Mouse (Mus musculus) intestine, embryonic 14.5 days (tissue): ENCODE data around the gene Emb. TPM values are rescaled to one million over a fixed set of nuclear protein-coding genes. Genes with fewer than 3 reads are reported as not detected.

Experiments used
- ATAC-seq: fragments of 200-750 bp; cut with Nextera tagmentation; replicated peaks from 2 replicates; pipeline ENCODE4 v1.8.0; 2017; ENCODE audit warnings: low read depth, moderate number of reproducible peaks, moderate TSS enrichment, moderate library complexity; ENCODE audit not compliant: low FRiP score, low TSS enrichment
- DNase-seq: peaks from one replicate; pipeline ENCODE4 v3.0.0-alpha.2; 2018; ENCODE audit warnings: low spot score
- H3K27ac ChIP-seq: fragments of 300-500 bp; sonication (generic); 2 replicates; pipeline ENCODE4 v1.5.1; 2014; ENCODE audit warnings: low read depth, mild to moderate bottlenecking, control low read depth
- H3K27me3 ChIP-seq: fragments of 300-500 bp; sonication (generic); replicated peaks from 2 replicates; pipeline ENCODE4 v1.6.1; 2014; ENCODE audit warnings: low read length, control low read depth; ENCODE audit not compliant: control insufficient read depth, insufficient read depth
- H3K36me3 ChIP-seq: fragments of 300-500 bp; sonication (generic); 2 replicates; pipeline ENCODE4 v1.6.1; 2014; ENCODE audit warnings: low read length, control low read depth; ENCODE audit not compliant: control insufficient read depth, insufficient read depth
- H3K4me1 ChIP-seq: fragments of 300-500 bp; sonication (generic); replicated peaks from 2 replicates; pipeline ENCODE4 v1.6.1; 2014; ENCODE audit warnings: low read length, control low read depth, mixed read lengths; ENCODE audit not compliant: control insufficient read depth, insufficient read depth
- H3K4me2 ChIP-seq: fragments of 300-500 bp; sonication (generic); 2 replicates; pipeline ENCODE4 v1.6.1; 2014; ENCODE audit warnings: low read length
- H3K4me3 ChIP-seq: fragments of 300-500 bp; sonication (generic); 2 replicates; pipeline ENCODE4 v1.5.1; 2014; ENCODE audit warnings: low read depth, low read length, control low read depth, mixed read lengths
- H3K9ac ChIP-seq: fragments of 300-500 bp; sonication (generic); 2 replicates; pipeline ENCODE4 v1.6.1; 2014; ENCODE audit warnings: mild to moderate bottlenecking, low read length
- H3K9me3 ChIP-seq: fragments of 300-500 bp; sonication (generic); 2 replicates; pipeline ENCODE4 v1.6.1; 2016; ENCODE audit warnings: low read length, control low read depth; ENCODE audit not compliant: control insufficient read depth
- WGBS: fragments of 180-500 bp; shearing (Covaris S2); extraction: QIAGEN DNeasy Blood & Tissue Kit; methylation state at CpG from one replicate; pipeline ENCODE4 v1.1.7; 2014; 5-methylcytosine and 5-hydroxymethylcytosine counted together
- polyA plus RNA-seq: library from polyadenylated mRNA; unstranded; fragments of >200 nt; fragmentation: Nextera tagmentation; extraction: Ambion mirVana; gene quantifications from 2 replicates; pipeline ENCODE4 v1.2.1, GENCODE M21; 2014

Gene Emb
- polyA plus RNA-seq, 1 experiment from 2014 or later = 11.3 TPM

DNA sequence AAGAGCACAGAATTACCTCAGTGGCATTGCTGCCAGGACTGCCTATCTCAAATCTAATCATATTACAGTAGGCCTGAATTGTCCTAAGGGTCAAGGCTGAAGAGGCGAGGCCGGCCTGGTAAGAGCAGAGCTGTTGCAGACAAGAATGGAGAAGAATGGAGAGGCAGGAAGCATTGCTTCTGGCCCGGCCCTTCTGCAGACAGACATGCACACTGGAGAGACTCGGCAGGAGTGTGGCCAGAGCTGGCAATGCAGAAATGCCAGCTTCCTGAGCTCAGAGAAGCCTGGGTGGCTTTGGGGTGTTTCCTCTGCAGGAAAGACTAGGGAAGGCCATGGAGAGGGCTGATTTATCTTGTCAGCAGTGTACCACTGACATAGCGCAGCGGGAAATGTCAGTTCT lies 17.2 kb downstream of the Emb start:
- no peak overlapping the region for H3K9ac ChIP-seq
- no peaks in the 10 kb centered on the region for H3K9me3 ChIP-seq
- H3K36me3 ChIP-seq = no peaks in the 10 kb centered on the region
- DNase-seq (peak; percentile 44), ATAC-seq (no peak)
- no peak overlapping the region for H3K4me3 ChIP-seq
- no peaks in the 10 kb centered on the region; the same call in 1 of the 2 replicates for H3K4me1 ChIP-seq
- 57% methylated on average over 6 of the region's 6 CpGs for WGBS
- H3K4me2 ChIP-seq = no peak overlapping the region
- H3K27me3 ChIP-seq = peaks cover 16% of the 10 kb centered on the region
- no peak overlapping the region for H3K27ac ChIP-seq

DNA sequence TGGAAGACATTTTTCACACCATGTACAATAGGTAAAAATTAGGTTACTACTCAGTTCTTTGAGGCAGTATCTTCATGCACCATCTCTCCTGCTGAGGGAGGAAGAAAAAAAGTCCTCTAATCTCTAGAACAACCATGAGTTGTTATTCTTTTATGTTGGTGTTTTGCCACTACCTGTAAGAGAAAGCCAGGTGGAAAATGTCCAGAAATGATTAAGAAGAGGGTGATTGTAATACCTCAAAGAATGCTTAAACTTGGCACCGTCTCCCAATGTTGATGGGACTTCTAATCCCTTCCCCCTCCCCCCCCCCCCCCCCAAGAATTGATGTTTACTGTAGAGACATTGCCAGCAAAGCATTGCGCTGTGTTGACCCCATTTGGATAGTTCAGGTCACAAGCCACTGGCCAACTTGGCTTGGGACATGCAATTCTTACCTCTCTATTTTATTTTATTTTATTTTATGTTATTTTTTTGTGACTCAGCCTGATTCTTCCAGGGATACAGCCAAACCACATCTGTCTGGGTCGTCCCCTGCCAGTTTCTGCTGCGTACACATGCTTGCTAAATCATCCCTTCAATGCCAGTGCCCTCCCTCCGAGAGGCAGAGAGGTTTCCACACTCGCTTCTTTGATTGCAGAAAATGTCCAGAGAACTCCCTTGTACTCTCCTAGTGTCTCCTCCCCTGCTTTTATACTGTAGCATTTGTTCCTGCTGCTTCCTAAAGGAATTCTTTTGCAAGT lies 22.2 kb downstream of the Emb start:
- Histone ChIP-seq H3K4me2 (no peak overlapping the region), H3K4me3 (no peak overlapping the region), H3K27me3 (no peaks in the 10 kb centered on the region), H3K4me1 (no peaks in the 10 kb centered on the region), H3K9me3 (no peaks in the 10 kb centered on the region), H3K9ac (no peak overlapping the region), H3K27ac (no peak overlapping the region), H3K36me3 (no peaks in the 10 kb centered on the region)
- WGBS = 77% methylated on average over 6 of the region's 6 CpGs
- ATAC-seq (no peak), DNase-seq (no peak)

DNA sequence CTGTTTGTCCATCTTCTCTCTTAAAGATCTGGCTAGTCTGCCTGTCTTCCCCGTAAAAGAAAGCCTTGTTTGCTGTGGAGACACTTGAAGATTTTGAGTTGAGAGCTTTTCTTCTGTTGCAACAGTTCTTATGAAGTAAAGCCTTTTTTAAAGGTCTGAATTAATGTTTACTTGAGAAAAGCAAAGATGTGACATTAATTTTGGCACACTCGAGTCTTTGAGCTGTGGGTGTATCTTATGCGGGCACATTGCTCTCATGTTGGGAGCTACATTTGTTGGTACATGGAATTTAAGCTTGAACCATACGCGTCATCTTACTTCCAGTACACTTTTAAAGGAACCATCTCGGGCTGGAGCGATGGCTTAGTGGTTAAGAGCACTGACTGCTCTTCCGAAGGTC lies 25.5 kb downstream of the Emb start:
- no peak overlapping the region for H3K4me2 ChIP-seq
- no peak overlapping the region for H3K9ac ChIP-seq
- DNase-seq = no peak
- no peaks in the 10 kb centered on the region for H3K4me1 ChIP-seq
- no peak for ATAC-seq
- no peak overlapping the region for H3K27ac ChIP-seq
- no peaks in the 10 kb centered on the region for H3K27me3 ChIP-seq
- no peak overlapping the region for H3K4me3 ChIP-seq
- no peaks in the 10 kb centered on the region for H3K9me3 ChIP-seq
- WGBS = 88% methylated on average over 8 of the region's 8 CpGs
- no peaks in the 10 kb centered on the region for H3K36me3 ChIP-seq

DNA sequence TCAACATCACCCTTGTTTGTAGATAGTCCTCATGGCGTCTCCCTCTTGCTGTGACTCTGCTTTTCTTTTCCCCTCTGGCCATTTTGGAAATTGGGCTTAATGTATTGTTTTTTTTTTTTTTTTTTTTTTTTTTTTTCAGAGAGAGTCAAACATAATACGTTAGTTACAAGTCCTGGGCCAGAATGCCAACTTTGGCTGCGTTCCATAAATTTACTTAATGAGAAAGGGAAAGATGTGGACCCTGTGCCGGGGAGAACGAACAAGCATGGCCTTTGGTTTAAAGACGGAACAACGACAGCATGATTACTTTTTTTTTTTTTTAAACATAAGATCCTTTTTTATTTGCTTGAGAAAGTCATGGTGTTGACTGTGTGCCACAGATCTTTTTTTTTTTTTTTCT lies 26.1 kb downstream of the Emb start:
- Histone ChIP-seq H3K4me2 (no peak overlapping the region), H3K36me3 (no peaks in the 10 kb centered on the region), H3K9me3 (no peaks in the 10 kb centered on the region), H3K4me3 (no peak overlapping the region), H3K9ac (no peak overlapping the region), H3K27ac (no peak overlapping the region), H3K4me1 (no peaks in the 10 kb centered on the region), H3K27me3 (no peaks in the 10 kb centered on the region)
- WGBS = 78% methylated on average over 7 of the region's 7 CpGs
- ATAC-seq = no peak
- no peak for DNase-seq

DNA sequence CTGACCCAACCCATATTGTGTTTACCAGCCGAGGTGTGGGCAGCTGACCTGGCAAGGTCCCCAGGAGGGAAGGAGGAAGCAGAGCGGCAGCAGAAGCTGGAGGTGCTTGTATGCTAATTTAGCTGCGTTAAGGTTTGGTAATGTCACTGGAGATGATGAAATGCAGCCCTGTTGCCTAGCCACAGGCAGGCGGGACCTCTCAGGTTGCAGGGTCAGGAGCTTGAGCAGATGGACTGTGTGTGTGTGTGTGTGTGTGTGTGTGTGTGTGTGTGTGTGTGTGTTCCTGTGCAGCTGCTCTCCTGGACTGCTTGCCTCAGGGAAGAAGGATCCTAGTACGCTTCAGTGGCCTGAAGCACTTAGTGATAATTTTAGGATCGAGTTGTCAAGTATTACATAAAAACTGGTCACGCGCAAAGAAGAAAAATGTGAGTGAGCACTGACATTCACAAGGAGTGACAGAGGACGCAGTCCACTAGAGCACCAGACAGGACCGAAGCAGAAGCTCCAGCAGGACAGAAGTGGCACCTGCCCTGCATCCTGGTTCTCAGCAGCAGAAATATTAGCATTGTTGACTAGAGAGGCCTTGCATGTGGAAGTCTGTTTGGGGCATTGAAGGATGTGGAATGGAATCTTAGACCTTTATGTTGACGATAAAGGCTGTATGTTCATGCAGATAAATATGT lies 27.3 kb downstream of the Emb start:
- no peak for ATAC-seq
- Histone ChIP-seq H3K4me3 (no peak overlapping the region), H3K9me3 (no peaks in the 10 kb centered on the region), H3K4me2 (no peak overlapping the region), H3K9ac (no peak overlapping the region), H3K36me3 (no peaks in the 10 kb centered on the region), H3K4me1 (no peaks in the 10 kb centered on the region), H3K27ac (no peak overlapping the region), H3K27me3 (no peaks in the 10 kb centered on the region)
- DNase-seq = no peak
- WGBS = 44% methylated on average over 11 of the region's 11 CpGs

DNA sequence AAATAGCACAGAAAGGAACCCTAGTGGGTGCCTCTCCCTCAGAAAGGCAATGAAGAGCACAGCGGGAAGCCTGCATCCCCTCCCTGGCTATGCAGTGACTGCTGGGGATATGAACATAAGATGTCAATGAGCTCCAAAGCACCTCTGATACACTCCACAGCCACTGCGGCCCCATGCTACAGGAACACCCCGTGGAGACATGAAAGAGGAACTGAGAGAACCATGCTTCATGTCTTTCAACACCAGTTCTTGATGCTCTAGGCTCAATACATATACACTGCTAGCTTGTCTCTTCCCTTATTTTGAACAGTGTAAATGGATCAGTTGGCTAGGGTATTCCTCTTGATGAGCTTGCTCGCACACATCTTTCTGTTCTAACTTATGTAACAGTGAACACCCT lies 28.8 kb downstream of the Emb start:
- DNase-seq (no peak), ATAC-seq (no peak)
- no peak overlapping the region for H3K9ac ChIP-seq
- H3K4me2 ChIP-seq = no peak overlapping the region
- no peak overlapping the region for H3K27ac ChIP-seq
- 87% methylated on average over 4 of the region's 4 CpGs for WGBS
- no peaks in the 10 kb centered on the region for H3K36me3 ChIP-seq
- H3K27me3 ChIP-seq = no peaks in the 10 kb centered on the region
- no peaks in the 10 kb centered on the region for H3K4me1 ChIP-seq
- H3K4me3 ChIP-seq = no peak overlapping the region
- no peaks in the 10 kb centered on the region for H3K9me3 ChIP-seq

DNA sequence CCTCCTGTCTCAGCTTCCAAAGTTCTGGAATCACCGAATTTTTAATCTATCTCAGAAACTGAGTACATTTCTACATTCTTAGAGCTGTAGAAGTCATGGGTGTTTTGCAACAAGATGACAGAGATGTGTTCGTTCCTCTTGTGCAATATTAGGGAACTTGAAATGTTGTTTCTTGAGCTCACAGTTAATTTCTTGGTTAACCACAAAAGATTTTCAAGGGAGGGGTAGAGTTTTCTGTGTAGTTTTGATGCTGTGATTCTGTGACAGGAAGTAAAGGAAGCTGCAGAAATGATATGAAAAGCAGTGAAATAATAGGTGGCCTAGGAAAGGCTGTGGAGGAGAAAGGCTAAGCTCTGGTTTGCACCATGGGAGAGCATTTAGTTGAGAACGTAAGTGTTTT lies 33.7 kb downstream of the Emb start:
- Histone ChIP-seq H3K4me3 (no peak overlapping the region), H3K27ac (no peak overlapping the region), H3K4me1 (no peaks in the 10 kb centered on the region), H3K9me3 (no peaks in the 10 kb centered on the region), H3K4me2 (no peak overlapping the region), H3K27me3 (no peaks in the 10 kb centered on the region), H3K36me3 (no peaks in the 10 kb centered on the region), H3K9ac (no peak overlapping the region)
- ATAC-seq = no peak
- 90% methylated on average over 3 of the region's 3 CpGs for WGBS
- DNase-seq = no peak

DNA sequence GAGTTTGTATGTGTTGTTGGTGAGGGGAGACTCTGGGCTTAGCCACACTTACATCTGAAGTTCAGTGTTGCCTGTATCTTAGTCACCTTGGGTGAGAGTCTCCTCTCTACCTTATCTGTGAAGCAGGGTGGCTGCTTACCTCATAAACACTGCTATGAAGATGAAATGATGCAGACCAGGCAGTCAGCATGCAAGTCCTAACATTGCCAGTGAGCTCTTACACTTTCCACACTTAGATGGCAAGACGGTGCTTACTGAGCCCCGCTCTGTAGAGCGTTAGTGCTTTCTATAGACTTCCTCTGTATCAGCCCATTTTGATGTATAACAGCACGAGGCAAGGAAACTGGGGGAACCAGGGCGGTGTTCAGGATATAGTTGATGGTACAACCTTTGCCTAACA lies 34.3 kb downstream of the Emb start:
- no peak overlapping the region for H3K4me2 ChIP-seq
- no peak for ATAC-seq
- no peaks in the 10 kb centered on the region for H3K9me3 ChIP-seq
- 69% methylated on average over 5 of the region's 5 CpGs for WGBS
- no peaks in the 10 kb centered on the region for H3K4me1 ChIP-seq
- H3K27me3 ChIP-seq = no peaks in the 10 kb centered on the region
- DNase-seq = no peak
- H3K27ac ChIP-seq = no peak overlapping the region
- H3K9ac ChIP-seq = no peak overlapping the region
- no peaks in the 10 kb centered on the region for H3K36me3 ChIP-seq
- H3K4me3 ChIP-seq = no peak overlapping the region

DNA sequence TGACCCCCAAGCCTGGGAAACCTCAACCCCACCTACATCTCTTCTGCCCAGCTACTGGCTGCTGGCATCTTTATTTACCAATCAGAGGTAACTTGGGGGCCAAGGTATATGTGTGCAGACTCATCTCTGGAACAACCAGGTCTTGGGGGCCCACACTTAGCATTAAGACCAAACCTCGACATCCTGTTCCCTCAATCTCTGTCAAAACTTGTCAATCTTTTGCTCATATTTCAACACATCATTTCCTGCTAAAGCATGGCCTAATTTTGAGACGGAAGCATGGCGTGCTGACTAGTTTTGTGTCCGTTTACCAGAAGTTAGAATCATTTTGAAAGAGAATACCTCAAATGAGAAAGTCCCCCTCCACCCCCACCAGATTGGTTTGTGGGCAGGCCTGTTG lies 52.4 kb downstream of the Emb start:
- Histone ChIP-seq H3K4me1 (no peaks in the 10 kb centered on the region), H3K27me3 (no peaks in the 10 kb centered on the region), H3K4me2 (no peak overlapping the region), H3K36me3 (no peaks in the 10 kb centered on the region), H3K27ac (no peak overlapping the region), H3K9me3 (no peaks in the 10 kb centered on the region), H3K9ac (no peak overlapping the region), H3K4me3 (no peak overlapping the region)
- DNase-seq (no peak), ATAC-seq (no peak)
- WGBS = 91% methylated on average over 4 of the region's 4 CpGs
